Mouse (Mus musculus) neural tube, embryonic 12.5 days (tissue): ENCODE results near the gene Itsn1. TPM values are rescaled to one million over a fixed set of nuclear protein-coding genes. Genes with fewer than 3 reads are reported as not detected.
A peak's percentile ranks its signal among the peaks of the same experiment; 100 is the strongest.

Experiments
- ATAC-seq: fragments of 200-750 bp; cut with Nextera tagmentation; 2 replicates; pipeline ENCODE4 v1.8.0; 2017; ENCODE audit warnings: low read depth, mild to moderate bottlenecking, moderate TSS enrichment, moderate library complexity; ENCODE audit not compliant: low FRiP score
- H3K27ac ChIP-seq: fragments of 300-500 bp; sonication (generic); 2 replicates; pipeline ENCODE4 v1.5.1; 2016
- H3K27me3 ChIP-seq: fragments of 300-500 bp; sonication (generic); replicated peaks from 2 replicates; pipeline ENCODE4 v1.6.1; 2016; ENCODE audit warnings: mild to moderate bottlenecking
- H3K36me3 ChIP-seq: fragments of 300-500 bp; sonication (generic); 2 replicates; pipeline ENCODE4 v1.6.1; 2016; ENCODE audit warnings: mild to moderate bottlenecking
- H3K4me1 ChIP-seq: fragments of 300-500 bp; sonication (generic); 2 replicates; pipeline ENCODE4 v1.6.1; 2016
- H3K4me2 ChIP-seq: fragments of 300-500 bp; sonication (generic); replicated peaks from 2 replicates; pipeline ENCODE4 v1.6.1; 2016; ENCODE audit warnings: mild to moderate bottlenecking
- H3K4me3 ChIP-seq: fragments of 300-500 bp; sonication (generic); 2 replicates; pipeline ENCODE4 v1.5.1; 2016
- H3K9ac ChIP-seq: fragments of 300-500 bp; sonication (generic); 2 replicates; pipeline ENCODE4 v1.6.1; 2016; ENCODE audit warnings: mild to moderate bottlenecking
- H3K9me3 ChIP-seq: fragments of 300-500 bp; sonication (generic); 2 replicates; pipeline ENCODE4 v1.6.1; 2016; ENCODE audit warnings: mild to moderate bottlenecking
- WGBS: fragments of 180-500 bp; shearing (Covaris S2); methylation state at CpG from one replicate; pipeline ENCODE4 v1.1.7; 2016; 5-methylcytosine and 5-hydroxymethylcytosine counted together
- polyA plus RNA-seq: library from polyadenylated mRNA; unstranded; fragments of >200 nt; fragmentation: Nextera tagmentation; extraction: Ambion mirVana; gene quantifications from 2 replicates; pipeline ENCODE4 v1.2.1, GENCODE M21; 2016

Itsn1 gene
- polyA plus RNA-seq, 1 experiment from 2014 or later = 74.4 TPM

DNA sequence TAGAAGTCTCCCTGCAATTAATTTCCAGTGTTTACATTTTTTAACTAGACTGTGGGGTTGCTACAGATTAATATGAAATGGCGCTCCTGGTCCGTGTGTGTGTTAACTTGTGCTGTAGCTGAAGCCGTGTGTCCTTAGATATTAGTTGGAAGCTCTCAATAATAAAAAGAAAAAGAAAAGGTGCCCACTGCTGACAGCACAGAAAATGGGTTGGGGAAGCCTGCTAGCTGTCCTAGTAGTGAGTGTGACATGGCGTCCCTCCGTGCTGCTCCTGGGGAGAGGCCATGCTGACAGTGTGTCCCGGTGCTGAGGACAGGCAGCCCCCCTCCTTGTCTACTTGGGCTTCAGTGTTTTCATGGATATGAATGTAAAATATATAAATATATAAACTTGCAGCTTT lies 142.1 kb downstream of the Itsn1 start:
- H3K4me2 ChIP-seq = no peak overlapping the region
- WGBS = 94% methylated on average over 6 of the region's 6 CpGs
- peaks cover 19% of the 10 kb centered on the region for H3K4me1 ChIP-seq
- no peaks in the 10 kb centered on the region for H3K9me3 ChIP-seq
- H3K27me3 ChIP-seq = no peaks in the 10 kb centered on the region
- H3K36me3 ChIP-seq = peaks cover 63% of the 10 kb centered on the region
- H3K9ac ChIP-seq = no peak overlapping the region
- no peak for ATAC-seq
- no peak overlapping the region for H3K4me3 ChIP-seq
- no peak overlapping the region for H3K27ac ChIP-seq

- WGBS = 84% methylated on average over 3 of the region's 3 CpGs
- H3K9me3 ChIP-seq = no peaks in the 10 kb centered on the region
- H3K27ac ChIP-seq = no peak overlapping the region
- H3K4me2 ChIP-seq = no peak overlapping the region
- H3K9ac ChIP-seq = no peak overlapping the region
- H3K36me3 ChIP-seq = peaks cover 42% of the 10 kb centered on the region
- ATAC-seq = no peak
- H3K4me1 ChIP-seq = peaks cover 19% of the 10 kb centered on the region
- no peak overlapping the region for H3K4me3 ChIP-seq
- H3K27me3 ChIP-seq = no peaks in the 10 kb centered on the region
Observed at GRCm38 (mm10) chr16:91873695-91874094, 144.6 kb downstream of the Itsn1 start.

DNA sequence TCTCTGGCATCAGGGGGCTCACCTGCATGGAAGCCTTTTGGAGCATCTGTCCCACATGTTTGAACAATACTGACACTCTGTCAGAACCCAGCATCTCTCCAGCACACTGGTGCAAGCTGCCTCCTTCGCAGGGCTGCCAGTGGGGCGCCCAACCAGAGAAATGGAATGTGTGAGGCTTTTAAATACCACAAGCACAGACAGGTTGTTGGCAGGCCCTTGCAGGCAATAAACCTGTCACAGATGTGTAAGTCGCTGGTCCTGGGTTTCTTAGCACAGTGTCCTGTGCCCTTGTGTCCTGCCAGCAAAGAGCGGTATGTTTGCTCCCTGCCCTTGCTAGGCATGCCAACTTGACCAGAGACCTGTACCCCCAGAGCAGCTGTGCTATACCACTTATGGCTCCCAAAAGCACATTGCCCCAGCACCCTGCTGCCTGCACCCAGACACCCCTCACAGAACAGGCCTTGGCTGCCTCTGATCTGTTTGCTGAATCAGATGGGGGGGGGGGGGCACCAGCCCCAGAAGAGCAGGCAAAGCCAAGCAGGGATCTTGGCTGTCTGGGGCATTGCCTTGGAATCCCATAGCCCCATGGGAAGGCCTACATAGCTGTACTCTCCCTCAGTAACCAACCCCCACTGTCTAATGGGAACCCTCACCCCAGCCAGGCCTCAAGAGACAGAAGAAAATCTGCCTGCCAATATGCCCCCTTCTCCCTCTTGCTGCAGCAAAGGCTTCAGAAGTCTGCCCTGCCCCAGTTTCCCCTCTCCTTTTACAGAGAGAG lies 146.7 kb downstream of the Itsn1 start:
- 56% methylated on average over 4 of the region's 4 CpGs for WGBS
- H3K36me3 ChIP-seq = peaks cover 34% of the 10 kb centered on the region
- no peaks in the 10 kb centered on the region for H3K9me3 ChIP-seq
- H3K27ac ChIP-seq = no peak overlapping the region
- H3K4me1 ChIP-seq = peaks cover 19% of the 10 kb centered on the region
- H3K9ac ChIP-seq = no peak overlapping the region
- H3K4me2 ChIP-seq = no peak overlapping the region
- no peak for ATAC-seq
- H3K4me3 ChIP-seq = no peak overlapping the region
- H3K27me3 ChIP-seq = no peaks in the 10 kb centered on the region

DNA sequence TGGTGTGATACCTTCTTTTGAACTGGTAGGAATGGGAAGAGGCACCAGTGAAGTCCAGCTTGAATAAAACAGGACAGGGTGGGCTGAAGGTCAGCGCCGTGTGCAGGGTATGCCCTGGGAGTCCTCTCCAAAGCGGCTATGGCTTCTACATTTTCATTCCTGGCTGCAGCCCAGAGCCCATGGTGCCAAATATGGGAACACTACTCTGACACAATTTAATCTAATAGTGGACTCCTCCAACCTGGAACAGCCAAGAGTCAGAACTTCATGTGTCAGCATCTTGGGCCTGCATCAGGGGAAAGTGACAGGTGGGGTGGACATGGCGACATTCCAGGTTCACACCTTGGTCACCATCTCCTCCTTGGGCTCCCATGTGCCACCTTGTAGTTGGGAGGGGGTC lies 147.4 kb downstream of the Itsn1 start:
- WGBS = 94% methylated on average over 4 of the region's 4 CpGs
- H3K27ac ChIP-seq = no peak overlapping the region

GRCm38 (mm10) chr16:91879101-91879500 lies 150.0 kb downstream of the Itsn1 start:
- no peak overlapping the region for H3K4me3 ChIP-seq

More for the DNA sequence above, 147.4 kb downstream of the Itsn1 start:
- ATAC-seq = no peak
- Histone ChIP-seq H3K27me3 (no peaks in the 10 kb centered on the region), H3K9ac (no peak overlapping the region), H3K9me3 (no peaks in the 10 kb centered on the region), H3K4me2 (no peak overlapping the region), H3K4me1 (peaks cover 19% of the 10 kb centered on the region), H3K36me3 (peaks cover 35% of the 10 kb centered on the region), H3K4me3 (no peak overlapping the region)

GRCm38 (mm10) chr16:91880869-91881767 lies 152.0 kb downstream of the Itsn1 start:
- no peak overlapping the region for H3K27ac ChIP-seq
- no peak overlapping the region for H3K9ac ChIP-seq
- no peak overlapping the region for H3K4me3 ChIP-seq
- WGBS = 93% methylated on average over 11 of the region's 11 CpGs
- H3K27me3 ChIP-seq = no peaks in the 10 kb centered on the region
- ATAC-seq = no peak
- H3K4me2 ChIP-seq = no peak overlapping the region
- H3K36me3 ChIP-seq = peaks cover 23% of the 10 kb centered on the region
- no peaks in the 10 kb centered on the region for H3K9me3 ChIP-seq
- H3K4me1 ChIP-seq = peaks cover 10% of the 10 kb centered on the region

More at GRCm38 (mm10) chr16:91879101-91879500, 150.0 kb downstream of the Itsn1 start:
- no peak for ATAC-seq
- no peak overlapping the region for H3K4me2 ChIP-seq
- H3K9ac ChIP-seq = no peak overlapping the region
- WGBS = 70% methylated on average over 2 of the region's 2 CpGs
- peaks cover 24% of the 10 kb centered on the region for H3K4me1 ChIP-seq
- H3K27me3 ChIP-seq = no peaks in the 10 kb centered on the region
- H3K9me3 ChIP-seq = no peaks in the 10 kb centered on the region
- H3K36me3 ChIP-seq = peaks cover 23% of the 10 kb centered on the region
- no peak overlapping the region for H3K27ac ChIP-seq

DNA sequence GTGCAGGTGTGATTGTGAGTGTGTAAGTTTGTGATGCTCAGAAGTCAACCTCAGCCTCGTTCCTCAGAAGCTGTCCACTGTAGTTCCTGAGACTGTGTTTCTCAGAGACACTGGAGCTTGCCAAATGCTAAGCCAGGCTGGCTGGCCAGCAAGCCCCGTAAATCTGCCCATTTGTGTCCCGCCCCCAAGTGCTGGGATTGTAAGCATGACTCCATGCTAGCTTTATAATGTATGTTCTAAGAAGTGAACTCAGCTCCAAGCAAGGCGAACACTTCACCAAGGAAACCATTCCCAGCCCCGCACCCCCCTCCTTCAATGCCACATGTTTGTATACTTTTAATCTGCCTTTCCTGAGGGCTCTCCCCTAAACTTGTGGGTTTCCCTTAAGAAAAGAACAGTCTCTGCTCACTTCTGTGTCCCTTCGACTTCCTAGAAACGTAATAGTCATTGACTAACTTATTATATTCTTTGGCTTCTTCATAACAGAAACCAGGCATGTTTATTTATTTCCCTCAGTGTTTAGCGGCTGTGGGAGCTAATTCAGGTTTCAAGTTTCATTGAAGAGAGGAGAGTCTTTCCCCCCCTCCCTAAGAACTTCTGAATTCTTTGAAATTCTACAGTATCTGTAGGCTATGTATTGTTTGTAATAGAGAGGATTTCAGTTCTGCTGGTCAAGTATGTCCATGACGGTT lies 153.2 kb downstream of the Itsn1 start:
- no peaks in the 10 kb centered on the region for H3K9me3 ChIP-seq
- H3K4me2 ChIP-seq = no peak overlapping the region
- WGBS = 63% methylated on average over 9 of the region's 9 CpGs
- peaks cover 23% of the 10 kb centered on the region for H3K36me3 ChIP-seq
- H3K27ac ChIP-seq = no peak overlapping the region
- H3K27me3 ChIP-seq = no peaks in the 10 kb centered on the region
- ATAC-seq = no peak
- no peak overlapping the region for H3K4me3 ChIP-seq
- no peak overlapping the region for H3K9ac ChIP-seq
- peaks cover 10% of the 10 kb centered on the region for H3K4me1 ChIP-seq

GRCm38 (mm10) chr16:91883636-91884035 lies 154.6 kb downstream of the Itsn1 start:
- H3K4me3 ChIP-seq = no peak overlapping the region
- H3K9ac ChIP-seq = no peak overlapping the region
- peaks cover 23% of the 10 kb centered on the region for H3K36me3 ChIP-seq
- WGBS = 80% methylated on average over 2 of the region's 2 CpGs
- no peak overlapping the region for H3K27ac ChIP-seq
- H3K4me2 ChIP-seq = no peak overlapping the region
- no peaks in the 10 kb centered on the region for H3K9me3 ChIP-seq
- peaks cover 10% of the 10 kb centered on the region for H3K4me1 ChIP-seq
- H3K27me3 ChIP-seq = no peaks in the 10 kb centered on the region
- ATAC-seq = no peak

DNA sequence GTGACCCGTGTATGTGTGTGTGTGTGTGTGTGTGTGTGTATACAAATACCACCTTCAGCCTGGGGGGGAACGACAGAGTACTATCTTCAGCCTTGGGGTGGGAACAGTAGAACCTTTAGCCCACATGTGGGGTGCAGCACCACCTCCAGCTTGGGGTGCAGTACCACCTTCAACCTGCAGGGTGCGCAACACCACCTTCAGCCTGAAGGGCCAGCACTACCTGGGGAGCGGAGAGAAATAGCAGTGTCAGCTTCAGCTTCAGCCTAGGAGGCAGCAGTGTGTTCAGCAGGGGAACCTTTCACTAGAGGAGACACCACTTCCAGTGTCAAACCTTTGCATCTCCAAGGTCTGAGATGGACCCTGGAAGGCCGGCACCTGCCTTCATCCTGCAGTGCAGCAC lies 155.1 kb downstream of the Itsn1 start:
- 57% methylated on average over 5 of the region's 5 CpGs for WGBS
- Histone ChIP-seq H3K27ac (no peak overlapping the region), H3K4me1 (peaks cover 10% of the 10 kb centered on the region), H3K36me3 (peaks cover 22% of the 10 kb centered on the region), H3K27me3 (no peaks in the 10 kb centered on the region), H3K9me3 (no peaks in the 10 kb centered on the region), H3K4me2 (no peak overlapping the region), H3K4me3 (no peak overlapping the region), H3K9ac (no peak overlapping the region)
- no peak for ATAC-seq

DNA sequence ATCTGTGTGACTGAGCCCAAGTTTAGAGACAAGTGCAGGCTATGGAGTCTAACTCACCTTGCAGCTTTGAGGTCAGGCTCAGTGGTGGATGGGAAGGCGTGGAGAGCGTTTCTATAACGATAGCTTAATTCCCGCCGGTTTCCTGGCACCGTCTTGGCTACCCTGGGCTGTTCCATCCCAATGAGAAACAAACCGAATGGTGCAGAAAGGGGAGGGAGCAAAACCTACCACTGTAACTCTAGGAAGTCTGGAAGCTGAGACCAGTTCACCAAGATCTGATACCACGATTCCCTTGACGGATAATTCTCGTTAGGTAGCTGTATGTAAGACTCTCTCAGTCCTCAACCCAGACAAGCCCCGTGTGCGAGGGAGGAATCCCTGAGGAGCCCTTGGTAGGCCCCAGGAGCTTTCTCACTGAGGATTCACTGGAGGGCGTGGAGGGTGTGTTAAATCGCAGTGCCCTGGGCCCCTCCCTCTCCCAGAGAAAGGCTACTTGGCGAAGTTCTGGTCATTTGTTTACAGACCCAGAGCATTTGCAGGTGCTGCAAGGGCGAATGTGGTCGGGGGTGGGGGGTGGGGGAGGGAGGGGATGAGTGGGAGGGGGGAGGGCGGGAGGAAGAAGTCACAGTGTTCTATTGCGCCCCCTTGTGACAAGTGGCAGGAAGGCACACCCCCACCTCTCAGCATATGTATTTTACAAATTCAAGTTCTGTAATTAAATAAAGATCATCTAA lies 156.5 kb downstream of the Itsn1 start:
- Histone ChIP-seq H3K4me1 (peaks cover 10% of the 10 kb centered on the region), H3K27ac (no peak overlapping the region), H3K4me3 (no peak overlapping the region), H3K4me2 (peak overlapping the region; percentile 38), H3K36me3 (peaks cover 11% of the 10 kb centered on the region; the same call in 1 of the 2 replicates), H3K27me3 (no peaks in the 10 kb centered on the region), H3K9ac (no peak overlapping the region), H3K9me3 (no peaks in the 10 kb centered on the region)
- peak; percentile 22; the same call in 1 of the 2 replicates for ATAC-seq
- WGBS = 6% methylated on average over 19 of the region's 19 CpGs

DNA sequence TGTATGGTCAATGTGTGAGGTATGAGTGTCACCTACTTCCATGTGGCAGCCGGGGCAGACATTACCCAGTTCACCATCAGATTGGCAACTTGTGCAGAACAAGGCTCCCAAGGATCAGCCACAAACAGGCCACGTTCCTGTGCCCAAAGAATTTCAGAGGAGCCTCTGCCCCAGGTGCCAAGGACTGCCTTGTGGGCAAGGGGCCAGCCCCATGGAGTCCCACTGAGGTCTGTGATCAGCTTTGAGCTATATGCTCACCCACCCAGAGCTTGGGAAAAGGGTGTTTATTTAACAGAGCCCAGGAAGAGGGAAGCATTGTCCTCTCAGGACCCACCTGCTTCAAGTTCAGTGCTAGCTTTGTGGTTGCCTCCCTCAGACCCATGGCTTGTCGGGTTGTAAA lies 159.3 kb downstream of the Itsn1 start:
- H3K27me3 ChIP-seq = no peaks in the 10 kb centered on the region
- H3K9me3 ChIP-seq = no peaks in the 10 kb centered on the region
- peaks cover 6% of the 10 kb centered on the region for H3K36me3 ChIP-seq
- 93% methylated on average over 3 of the region's 3 CpGs for WGBS
- H3K4me3 ChIP-seq = no peak overlapping the region
- no peak overlapping the region for H3K4me2 ChIP-seq
- H3K4me1 ChIP-seq = peaks cover 5% of the 10 kb centered on the region
- no peak overlapping the region for H3K9ac ChIP-seq
- no peak for ATAC-seq
- no peak overlapping the region for H3K27ac ChIP-seq
